Mouse (Mus musculus) layer of hippocampus, adult 9-10 months (tissue): Measurements from ENCODE around the gene Nxph3.
"Not testable (repeated sequence)": the region's sequence is repeated elsewhere in the genome, so short reads cannot be mapped to it uniquely, and the experiment has no call there.

Experiments
- DNase-seq: peaks from one replicate; pipeline ENCODE4 v3.0.0; 2022; ENCODE audit warnings: low spot score

Gene Nxph3

GRCm38 (mm10) chr11:95517162-95517561, 2.8 kb upstream of the Nxph3 start:
- no peak for DNase-seq

DNA sequence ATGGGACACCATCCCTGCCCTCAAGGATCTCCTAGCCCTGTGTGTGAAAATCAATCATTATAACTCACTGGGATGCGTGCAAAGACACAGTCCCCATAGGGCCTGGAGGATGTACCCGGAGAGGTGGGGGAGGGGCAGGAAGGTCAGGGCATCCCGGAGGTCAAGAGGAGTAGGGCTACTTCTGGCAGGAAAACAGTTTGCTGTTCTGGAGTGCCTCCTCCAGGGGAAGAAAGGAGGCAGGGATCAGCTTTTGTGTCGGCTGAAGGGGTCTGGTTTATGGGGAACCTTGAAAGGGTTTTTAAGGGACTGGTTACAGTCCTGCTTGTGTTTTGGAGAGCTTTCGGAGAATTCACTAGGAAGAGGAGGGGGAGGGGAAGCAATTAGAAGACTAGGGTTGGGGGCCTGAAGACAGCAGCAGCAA, 2.1 kb upstream of the Nxph3 start:
- DNase-seq: no peak

- no peak for DNase-seq
Observed at GRCm38 (mm10) chr11:95515376-95516323, 1.3 kb upstream of the Nxph3 start.

- DNase-seq: no peak
Observed at GRCm38 (mm10) chr11:95513461-95514297, 691 bp downstream of the Nxph3 start.

- no peak for DNase-seq
Observed at GRCm38 (mm10) chr11:95512383-95512782, 2.0 kb downstream of the Nxph3 start.

DNA sequence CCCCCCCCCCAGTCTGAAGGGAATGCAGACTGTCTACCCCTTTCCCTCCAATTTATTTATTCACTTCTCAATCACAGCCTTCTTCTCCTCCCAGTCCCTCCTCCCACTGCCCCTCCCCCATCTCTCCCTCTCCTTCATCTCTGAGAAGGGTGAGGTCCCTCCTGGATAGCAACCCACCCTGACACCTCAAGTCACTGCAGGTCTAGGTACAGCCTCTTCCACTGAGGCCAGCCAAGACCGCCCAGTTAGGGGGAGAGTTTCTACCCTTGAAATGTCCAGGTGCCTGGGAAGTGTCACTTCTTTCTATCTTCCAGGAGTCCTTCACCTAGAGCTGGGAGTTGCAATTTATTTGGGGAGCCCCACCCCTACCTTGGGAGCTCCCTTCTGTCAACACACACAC, 2.5 kb downstream of the Nxph3 start:
- DNase-seq: no peak

GRCm38 (mm10) chr11:95510631-95511030, 3.7 kb downstream of the Nxph3 start:
- DNase-seq: no peak

- DNase-seq: no peak
Observed at GRCm38 (mm10) chr11:95509126-95509717, 5.1 kb downstream of the Nxph3 start.

GRCm38 (mm10) chr11:95508211-95508926, 6.0 kb downstream of the Nxph3 start:
- DNase-seq: no peak

DNA sequence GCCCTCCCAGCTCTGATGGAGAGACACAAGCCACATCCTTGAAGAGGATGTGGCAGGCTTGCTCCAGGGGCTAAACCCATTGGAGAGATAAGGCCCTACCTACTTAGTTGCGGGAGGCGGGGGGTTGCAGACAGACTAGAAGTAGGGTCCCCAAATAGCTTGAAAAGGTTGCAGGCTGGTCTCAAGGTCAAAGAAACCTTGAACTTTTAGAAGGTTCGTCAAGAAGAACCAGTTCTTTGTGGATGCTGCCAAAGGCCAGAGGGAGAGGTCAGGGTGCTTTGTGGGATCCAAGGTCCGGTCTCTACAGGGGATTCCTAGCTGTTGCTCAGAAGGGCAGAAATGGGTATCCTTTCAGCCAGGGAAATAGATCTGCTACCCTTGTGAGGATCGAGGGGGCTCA, 6.6 kb downstream of the Nxph3 start:
- DNase-seq: no peak

DNA sequence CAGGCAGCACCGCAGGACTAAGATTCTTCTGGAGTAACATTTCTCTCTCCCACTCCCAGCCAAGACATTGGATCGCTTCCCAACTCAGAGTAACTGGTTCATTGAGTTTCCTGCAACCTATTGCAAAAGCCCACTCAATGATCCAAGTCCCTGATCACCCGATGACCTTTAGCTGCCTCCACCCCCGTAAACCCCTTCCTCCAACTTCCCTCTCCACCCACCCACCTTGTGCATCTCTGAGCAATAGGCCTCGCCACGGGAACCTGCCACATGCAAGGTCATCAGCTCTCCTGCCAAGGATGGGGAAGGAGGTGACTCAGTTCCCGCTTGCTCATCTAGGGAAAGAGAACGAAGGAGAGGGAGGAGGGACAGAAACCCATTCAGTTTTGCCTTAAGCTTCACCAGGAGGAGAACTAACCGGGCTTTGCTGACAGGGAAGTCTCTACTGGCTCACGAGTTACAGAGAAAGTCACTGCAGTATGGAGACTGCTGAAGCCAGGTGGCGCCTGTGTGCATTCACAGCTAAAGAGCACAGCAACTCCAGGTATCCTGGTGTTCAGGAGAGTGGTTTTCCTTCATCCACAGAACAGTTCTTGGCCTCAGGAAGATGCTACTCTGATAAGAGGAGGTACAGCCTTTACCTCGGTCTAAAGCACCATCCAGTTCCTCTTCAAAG, 7.2 kb downstream of the Nxph3 start:
- DNase-seq: no peak

DNA sequence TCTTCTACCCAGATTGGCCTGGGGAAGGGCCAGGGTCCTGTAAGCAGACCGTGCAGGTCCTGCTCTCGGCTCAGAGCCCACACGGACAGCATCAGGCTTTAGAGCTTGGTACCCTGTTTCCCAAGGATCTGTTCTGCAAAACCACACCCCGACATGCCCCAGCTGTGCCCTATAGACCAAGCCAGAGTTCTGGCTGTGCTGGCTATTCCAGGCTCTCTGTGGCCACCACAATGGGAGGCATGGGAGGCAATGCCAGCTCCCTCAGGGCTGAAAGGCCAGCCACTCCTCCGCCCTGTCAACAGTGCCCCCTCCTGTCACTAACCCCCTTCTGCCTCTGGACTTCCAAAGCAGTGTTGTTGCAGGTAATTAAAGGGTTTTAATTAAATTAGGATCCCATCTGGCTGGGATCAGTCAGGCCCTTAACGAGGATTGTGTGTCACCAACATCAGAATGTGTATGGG, 10.1 kb downstream of the Nxph3 start:
- DNase-seq: no peak

DNA sequence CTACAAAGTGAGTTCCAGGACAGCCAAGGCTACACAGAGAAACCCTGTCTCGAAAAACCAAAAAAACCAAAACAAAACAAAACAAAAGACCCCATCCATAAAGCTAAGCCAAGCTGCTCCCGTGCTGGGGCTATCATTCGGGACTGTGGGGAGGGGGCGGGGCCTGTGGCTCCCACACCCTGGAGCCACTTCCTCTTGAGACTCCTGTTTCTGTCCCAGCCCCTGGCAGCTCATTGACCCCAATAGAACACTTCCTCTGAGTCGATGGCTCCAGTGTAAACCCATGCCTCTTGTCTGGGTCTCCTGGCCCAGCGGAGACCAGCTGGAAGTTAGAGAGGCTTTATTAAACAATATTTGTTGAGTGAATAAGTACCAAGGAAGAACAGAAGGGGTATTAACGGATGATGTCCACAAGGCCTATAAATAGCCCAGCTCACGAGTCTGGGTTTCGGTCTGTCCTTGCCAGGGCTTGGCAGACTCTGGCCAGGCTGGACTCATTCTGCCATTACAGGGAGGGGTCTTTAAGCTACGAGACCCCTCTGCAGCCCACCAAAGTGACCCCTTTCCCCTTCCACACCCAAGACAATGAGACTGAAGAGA, 10.7 kb downstream of the Nxph3 start:
- DNase-seq: no peak

DNA sequence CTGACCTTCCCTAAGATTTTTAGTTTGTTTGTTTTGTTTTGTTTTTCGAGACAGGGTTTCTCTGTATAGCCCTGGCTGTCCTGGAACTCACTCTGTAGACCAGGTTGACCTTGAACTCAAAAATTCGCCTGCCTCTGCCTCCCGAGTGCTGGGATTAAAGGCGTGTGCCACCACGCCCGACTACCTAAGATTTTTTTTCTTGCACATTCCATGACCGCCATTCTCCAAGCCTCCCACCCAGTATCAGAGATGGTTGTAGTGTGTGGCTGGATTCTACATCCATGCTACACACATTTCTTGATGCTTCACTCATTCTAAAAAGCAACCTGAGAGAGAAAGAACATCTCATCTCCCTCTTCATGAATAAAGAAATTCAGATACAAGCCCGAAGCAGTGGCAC, 12.5 kb downstream of the Nxph3 start:
- DNase-seq: not testable (repeated sequence)

DNA sequence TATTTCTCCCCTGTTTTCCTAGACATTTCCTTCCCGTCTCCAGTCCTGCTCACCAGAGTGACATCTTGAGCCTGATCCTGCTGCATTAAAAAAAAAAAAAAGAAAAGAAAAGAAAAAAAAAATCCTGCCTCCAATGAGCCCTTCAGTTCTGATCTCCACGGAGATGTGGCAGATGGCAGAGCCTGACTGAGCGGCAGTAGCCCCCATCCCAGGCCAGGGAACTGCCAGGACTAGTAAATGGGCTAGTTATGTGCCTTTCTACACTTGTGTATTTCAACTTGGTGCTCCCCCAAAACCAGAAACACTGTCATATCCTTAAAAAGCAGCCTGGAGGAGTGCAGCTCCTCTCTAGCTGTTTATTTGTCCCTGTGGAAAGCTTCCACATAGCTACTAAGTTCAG, 13.5 kb downstream of the Nxph3 start:
- DNase-seq: no peak

DNA sequence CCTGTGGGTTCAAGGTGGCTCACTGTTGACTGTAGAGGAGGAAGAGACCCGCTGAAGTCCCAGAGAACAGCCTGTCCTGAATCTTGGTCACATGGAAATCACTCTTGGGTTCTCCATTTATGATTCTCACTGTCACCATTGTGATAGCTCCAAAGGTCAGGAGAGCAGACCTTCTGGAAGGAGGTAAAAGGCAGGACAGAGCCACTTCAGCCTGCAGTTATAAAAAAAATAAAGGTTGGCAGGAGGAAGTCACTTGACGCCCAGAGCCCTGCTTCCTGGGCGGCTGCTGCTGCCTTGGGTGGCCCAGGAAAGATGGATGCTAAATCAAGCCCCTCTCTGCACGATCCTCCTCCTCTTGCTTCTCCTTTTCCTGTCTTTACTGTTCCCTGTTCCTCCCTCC, 14.0 kb downstream of the Nxph3 start:
- DNase-seq: no peak

GRCm38 (mm10) chr11:95497921-95498320, 16.4 kb downstream of the Nxph3 start:
- no peak for DNase-seq

GRCm38 (mm10) chr11:95495883-95496282, 18.5 kb downstream of the Nxph3 start:
- no peak for DNase-seq

GRCm38 (mm10) chr11:95494374-95494773, 20.0 kb downstream of the Nxph3 start:
- peak; percentile 38 for DNase-seq

GRCm38 (mm10) chr11:95493950-95494349, 20.4 kb downstream of the Nxph3 start:
- no peak for DNase-seq

- DNase-seq: no peak
Observed at GRCm38 (mm10) chr11:95493010-95493409, 21.4 kb downstream of the Nxph3 start.
